Mouse (Mus musculus) cortical plate, adult 2 months (tissue): ENCODE data around the gene Rtbdn.

ENCODE experiments used
- CTCF ChIP-seq: fragments of 200-500 bp; IDR thresholded peaks from 2 replicates; pipeline ENCODE4 v1.5.1; 2011; ENCODE audit warnings: mild to moderate bottlenecking, control low read depth, low read length; ENCODE audit not compliant: insufficient read depth; ENCODE audit errors: extremely low read depth
- POLR2A ChIP-seq: fragments of 200-500 bp; IDR thresholded peaks from 2 replicates; pipeline ENCODE4 v1.6.1; 2011; ENCODE audit warnings: mild to moderate bottlenecking, low read length, control low read depth; ENCODE audit not compliant: insufficient read depth; ENCODE audit errors: extremely low read depth

DNA sequence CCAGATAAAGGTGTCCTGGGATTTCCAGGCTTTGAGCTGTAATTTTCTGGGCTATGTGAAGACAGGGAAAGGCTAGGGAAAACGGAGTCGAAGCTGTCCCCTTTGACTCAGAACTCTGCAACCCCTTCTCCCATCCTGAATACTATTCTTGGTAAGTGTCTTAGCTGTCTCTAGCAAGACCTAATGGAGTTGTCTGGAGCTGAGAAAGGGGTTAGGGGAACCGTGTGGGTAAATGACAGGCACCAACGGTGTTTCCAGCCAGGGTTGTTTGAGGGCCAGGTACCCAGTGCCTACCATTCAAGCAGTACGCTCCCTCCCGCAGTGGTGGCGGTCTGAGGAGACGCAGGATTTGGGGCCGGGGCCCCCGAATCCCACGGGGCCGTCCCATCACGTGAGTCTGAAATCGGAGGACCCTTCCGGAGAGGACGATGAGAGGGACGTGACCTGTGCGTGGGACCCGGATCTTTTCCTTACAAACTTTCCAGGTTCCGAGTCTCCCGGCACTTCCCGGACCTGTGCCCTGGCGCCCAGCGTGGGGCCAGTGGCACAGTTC is 44.3 kb upstream of the Rtbdn start:
- TF ChIP-seq POLR2A, result no peak
- TF ChIP-seq CTCF, result no peak
